Mouse (Mus musculus): ENCODE measurements at regions not wholly inside any gene's neighbourhood (a gene's known extent, or its start where the extent isn't known, plus 50 kb on each side); places are given as distances from the start of the nearest gene placed in this dataset.

DNA sequence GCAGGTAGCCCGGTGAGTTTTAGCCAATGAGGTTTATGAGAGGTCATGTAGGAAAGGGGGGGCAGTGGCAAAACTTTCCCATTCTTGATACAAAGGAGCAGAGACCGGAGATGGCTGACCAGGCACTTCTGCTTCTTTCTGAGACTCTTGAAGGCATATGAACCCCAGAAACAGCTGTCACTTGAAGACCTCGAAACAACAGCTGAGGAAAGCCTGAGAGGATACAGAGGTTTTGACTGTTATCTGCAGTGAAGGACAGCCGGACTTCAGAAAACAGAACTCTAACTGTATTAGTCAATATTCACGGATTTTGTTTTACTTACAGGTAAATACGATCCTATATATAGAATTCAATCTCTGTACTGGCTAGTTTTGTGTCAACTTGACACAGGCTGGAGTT lies 50.0 kb upstream of the Tiparp start:
- DNase-seq: no peak

DNA sequence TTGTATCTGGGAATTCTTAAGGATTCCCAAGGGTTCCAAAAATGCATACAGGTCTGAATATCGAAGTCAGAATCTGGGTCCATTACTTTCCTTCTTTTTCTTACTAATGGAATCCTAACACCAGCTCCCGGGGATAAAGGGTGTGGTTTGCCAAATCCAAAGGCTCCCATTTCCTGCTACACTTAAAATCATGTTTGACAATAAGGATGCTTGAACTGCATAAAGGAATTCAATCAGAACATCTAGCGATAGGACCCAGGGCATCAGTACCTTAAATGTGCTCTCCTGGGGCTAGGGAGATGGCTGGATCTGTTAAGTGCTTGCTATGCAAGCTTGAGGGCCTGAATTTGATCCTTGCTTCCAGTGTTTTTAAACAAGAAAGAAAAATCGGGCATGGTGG lies 51.1 kb upstream of the Tiparp start:
- no peak for DNase-seq

DNA sequence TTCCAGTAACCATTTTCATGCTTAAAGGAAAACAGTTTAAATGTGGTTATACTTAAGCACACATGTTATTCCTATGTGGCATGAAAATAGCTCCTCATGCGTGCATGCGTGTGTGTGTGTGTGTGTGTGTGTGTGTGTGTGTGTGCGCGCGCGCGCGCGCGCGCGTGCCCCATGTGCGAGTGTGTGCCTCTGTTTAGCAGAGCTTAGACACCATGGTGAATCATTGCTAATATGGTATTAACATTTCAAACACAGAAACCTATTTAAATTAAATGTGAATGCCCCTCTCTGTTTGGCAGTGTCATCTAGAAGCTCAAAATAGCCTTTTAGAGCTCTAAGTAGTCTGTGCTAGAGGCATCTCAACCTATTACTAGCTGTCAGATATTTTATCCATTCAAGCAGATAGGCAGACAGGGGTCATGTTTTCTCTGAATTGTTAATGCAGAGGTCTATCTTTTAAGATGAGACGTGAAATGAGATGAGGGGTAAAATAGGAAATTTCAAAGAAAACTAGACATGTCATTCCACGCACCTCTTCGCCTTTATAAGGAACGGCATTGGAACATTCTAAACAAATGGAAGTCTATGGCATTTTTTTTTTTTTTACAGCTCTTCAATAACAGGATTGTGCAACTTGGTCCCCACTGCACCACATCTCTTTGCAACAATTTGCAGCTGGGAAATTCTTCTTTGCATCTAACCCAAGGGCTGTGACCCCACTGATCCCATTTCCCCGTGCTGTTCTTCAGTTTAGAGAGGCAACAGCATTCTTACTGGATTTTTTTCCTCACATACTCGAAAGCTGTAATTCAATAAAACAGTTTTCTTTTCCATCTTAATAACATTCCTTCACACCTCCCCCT lies 51.9 kb upstream of the Tiparp start:
- no peak for DNase-seq

DNA sequence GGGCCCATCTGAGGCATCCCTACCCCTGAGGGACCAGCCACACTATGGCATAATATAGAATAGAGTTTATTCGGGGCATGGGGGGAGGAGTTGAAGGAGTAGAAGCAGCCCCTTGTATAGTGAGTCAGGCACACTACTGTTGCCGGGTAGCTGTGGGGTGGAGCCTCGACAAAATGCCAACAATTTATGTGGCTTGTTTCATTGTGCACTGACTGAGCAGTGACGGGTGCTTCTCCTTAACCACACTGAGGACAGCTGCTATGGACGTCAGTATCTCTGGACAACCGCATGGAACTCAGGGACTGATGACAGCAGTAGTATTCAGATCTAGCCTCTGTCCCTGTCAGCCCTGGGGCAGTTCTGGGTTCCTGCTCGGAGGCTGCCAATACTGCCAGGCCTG lies 53.6 kb upstream of the Tiparp start:
- no peak for DNase-seq

DNA sequence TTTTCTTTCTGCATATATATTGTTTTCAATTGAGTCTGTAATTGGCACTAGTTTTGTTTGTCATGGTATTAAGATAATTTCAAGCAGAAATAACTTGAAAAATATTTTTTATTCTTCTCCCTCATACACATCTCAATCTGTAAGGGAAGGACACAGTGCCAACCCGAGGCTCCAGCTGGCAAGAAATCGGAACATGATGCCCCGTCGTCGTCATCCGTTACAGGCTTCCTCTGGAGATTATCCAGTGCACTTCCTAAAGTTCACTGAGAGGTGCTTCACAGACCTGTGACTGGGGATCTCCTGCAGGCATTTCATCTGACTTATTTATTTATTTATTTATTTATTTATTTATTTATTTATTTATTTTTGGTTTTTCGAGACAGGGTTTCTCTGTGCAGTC lies 56.4 kb upstream of the Tiparp start:
- DNase-seq: no peak

DNA sequence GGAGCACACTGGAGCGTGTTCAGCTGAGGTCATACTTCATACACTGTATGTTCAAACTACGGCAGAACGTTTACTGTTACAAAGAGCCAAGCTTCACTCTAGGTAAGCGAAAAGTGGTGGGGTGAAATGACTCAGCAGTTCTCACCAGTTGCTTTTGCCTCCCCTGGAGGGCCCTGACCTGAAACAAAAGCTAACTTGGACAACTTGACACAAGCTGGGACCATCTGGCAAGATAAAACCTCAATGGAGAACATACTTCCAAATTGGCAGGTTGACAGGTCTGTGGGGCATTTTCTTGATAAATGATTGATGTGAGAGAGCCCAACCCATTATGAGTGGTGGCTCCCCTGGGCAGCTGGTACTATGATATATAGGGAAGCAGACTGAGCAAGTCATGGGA lies 59.0 kb upstream of the Tiparp start:
- no peak for DNase-seq

DNA sequence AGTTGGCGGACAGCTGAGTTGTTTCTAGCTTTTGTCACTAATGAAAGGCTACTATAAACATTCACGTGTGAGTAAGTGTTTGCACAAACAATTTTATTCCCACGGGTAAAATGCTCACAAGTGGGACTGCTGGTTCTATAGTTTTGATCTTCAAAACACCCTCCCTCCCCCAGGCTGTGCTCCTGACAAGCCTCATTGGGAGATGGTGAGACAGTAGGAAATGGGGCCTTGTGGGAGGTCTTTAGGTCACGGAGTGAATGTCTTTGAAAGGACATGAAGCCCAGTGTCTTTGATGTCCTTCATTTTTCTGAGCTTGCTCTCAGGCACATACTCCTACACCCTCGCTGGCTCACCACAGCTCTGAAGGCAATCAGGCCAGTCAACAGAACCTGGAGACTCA lies 63.4 kb upstream of the Tiparp start:
- no peak for DNase-seq

DNA sequence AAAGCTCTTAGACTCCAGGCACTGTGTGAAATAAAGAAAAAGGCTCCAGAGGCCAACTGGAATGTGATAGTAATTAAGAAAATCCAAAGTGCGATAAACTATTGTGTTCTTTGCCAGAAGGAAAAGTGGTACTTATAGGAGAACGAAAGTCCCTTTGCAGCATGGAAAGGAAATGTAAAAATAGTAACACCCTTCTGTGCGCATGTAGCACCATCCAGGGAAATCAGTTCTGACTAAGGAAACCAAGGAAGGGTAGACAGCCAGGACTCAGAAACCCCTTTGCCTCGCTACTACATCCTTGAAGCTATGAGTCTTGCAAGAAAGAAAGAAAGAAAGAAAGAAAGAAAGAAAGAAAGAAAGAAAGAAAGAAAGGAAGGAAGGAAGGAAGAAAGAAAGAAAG lies 67.3 kb upstream of the Tiparp start:
- no peak for DNase-seq

DNA sequence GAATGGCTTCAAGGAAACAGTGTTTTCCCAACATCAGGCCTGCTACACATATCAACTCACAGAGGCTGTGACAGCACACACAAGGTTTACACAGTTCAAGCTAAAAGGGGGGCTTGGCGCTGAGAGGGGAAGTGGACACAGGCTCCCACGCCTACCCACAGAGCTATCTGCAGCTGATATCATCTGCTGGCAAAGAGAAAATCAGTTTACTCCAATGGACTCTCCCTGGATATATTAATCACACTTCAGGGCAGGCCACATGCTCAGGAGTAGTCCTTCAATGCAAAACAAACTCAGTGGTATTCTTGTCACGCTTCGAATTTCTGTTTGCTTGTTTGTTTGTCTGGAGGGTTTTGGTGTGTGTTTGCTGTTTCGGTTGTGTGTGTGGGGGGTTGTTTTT lies 67.3 kb upstream of the Ssr3 start:
- DNase-seq: no peak

DNA sequence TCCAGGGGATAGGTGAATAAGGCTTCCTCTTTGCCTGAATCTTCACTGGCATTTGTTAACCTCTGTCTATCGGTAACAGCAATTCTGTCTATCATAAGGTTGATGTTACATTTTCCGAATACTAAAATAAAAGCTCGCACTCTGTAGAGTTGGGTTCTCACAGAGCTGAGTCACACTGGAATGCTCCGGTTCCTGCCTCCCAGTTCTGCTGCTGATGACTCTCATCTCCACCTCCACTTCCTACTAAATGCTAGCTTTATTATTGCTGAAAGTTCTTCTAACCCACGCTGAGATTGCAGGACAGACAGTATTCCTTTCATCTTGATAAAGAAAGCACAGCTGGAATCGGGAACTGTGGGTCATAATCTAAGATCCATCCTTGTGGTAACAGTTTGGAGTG lies 65.5 kb upstream of the Ssr3 start:
- DNase-seq: no peak

DNA sequence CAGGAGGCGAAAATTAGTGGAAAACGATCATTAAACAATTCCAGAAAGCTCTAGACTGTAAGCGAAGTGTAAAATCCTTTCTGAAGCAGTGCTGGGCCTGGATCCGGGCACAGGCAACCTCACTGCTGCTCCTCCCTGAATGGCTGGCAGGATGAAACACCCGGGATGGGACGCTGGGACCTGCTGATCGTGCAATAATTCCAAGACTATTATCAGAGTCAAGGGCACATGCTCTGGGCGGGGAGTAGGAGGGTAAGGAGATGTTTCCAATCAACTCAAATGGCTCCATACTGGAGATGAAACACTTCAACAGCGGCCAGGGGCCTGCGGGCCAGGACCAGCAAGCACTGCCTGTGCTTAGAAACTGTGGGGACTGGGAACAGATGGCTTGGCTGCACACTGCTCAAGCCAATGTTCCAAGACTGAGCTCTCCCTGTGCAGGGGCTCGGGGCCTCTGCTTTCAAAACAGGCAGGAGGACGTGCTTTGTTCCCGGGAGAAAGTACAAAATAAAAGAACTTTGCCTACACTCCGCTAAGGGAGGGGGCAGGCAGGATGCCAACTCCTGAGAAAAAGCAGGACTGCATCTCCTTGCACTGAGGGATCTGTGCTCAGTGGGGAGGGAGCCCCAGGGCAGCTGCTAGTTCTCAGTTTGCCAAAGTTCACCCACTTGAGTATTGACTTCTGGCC lies 63.3 kb upstream of the Ssr3 start:
- DNase-seq: peak; percentile 33

DNA sequence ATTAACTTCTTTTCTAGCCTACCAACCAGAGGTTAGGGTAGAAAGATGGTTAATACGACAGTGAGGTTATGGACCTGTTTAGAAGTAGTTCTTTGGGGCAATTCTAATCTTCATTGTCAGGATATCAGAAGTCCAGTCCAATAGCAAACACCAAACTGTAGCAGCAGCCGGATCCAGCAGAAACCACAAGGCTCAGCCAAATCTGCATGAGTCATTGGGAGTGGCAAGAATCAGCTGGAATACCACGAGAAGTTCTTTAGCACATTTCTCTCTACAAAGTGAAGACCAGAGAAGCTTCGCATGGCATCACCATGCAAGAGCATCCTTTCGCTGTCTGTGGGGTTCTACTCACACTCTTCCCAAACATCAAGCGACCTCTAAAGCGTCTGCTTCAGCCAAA lies 61.9 kb upstream of the Ssr3 start:
- no peak for DNase-seq

DNA sequence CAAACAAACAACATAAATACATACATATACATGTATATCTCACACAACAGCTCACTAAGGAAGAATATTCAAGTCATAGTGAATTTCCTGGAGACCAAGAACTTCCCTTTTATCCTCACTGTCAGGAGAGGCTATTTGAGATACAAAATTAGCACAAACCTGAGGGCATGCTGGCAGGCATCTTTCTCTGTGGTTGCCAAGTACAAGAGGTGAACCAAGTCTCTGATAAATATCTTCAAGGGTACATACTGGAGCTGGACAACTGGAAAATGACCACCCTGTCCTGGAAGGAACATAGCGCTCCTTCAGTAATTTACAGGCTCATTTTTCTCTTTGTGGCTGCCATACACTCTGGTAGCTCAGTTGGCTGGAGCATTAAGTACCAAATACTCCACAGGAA lies 56.8 kb upstream of the Ssr3 start:
- DNase-seq: no peak

DNA sequence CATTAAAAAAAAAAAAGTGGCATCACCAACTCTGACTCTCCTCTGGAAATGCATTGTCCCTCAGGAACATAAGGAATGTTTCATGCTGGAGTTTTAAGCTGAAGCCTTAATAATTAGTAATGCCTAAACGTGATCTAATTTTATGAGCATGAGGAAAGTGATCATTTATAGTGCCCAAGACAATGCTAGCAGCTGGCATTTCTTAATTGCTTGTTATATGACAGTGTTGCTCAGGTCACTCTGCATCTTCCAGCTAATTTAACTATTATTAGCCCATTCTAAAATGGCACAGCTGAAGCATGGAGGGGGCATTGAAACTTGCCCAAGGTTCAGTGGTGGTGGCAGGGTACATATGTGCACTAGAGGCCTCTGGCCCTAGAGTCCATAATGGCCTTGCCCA lies 51.3 kb upstream of the Ssr3 start:
- no peak for DNase-seq

DNA sequence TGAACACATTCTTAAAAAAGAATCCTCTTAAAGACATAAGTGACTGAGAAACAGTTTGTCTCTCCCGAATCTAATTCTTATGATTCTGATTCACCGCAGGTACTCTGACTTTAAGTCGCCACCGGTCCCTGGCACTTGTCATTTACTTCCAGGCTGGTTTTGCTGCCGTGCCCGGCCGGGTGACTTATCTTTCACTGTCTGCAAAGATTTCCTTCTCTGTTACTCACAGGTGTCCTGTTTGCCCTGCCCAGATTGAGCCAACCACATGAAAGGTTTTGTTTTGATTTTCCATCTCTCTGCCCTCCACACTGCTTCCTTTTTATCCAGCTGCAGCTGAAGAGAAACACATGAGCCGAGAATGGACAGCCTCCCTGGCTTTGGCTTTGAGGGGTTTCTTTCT lies 50.5 kb upstream of the Ssr3 start:
- no peak for DNase-seq

DNA sequence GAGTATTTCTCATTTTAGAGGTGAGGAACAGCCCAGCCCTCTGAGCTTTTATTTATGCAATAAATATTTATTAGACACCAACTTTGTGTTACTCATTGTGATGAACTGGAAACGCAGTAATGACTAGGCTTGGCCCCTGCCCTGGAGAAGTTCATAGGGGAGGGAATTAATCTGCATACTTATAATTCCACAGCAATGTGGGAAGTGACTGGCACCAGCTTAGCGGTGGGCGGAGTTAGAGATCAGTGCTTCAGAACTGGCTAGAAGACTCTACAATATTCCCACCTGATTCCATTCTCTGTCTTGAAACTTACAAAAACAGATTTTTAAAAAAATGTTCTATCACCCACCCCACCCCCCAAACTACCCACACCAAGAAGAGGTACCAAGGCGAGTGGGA lies 49.8 kb upstream of the Ssr3 start:
- DNase-seq: no peak
